ENCODE assay signal across 17 mouse cellular contexts in genomic region chr11:36548139-36548538, GRCm38 (mm10).
DNase-seq lines count a peak whose midpoint lies in the region; ATAC-seq and TF ChIP-seq lines count a peak whose summit lies in the region.
"Had no signal": no experiment of that assay in that cellular context is flagged by ENCODE, and none has a peak within 500 bp of the region (broad histone marks: within the 10 kb centered on the region; RNA-seq: fewer than 3 reads in every experiment).

No protein-coding gene starts in this region.

- H3K27me3 ChIP-seq in hindbrain, embryonic 10.5 days (ENCODE audit: insufficient read depth, poor library complexity, severe bottlenecking) = no peaks in the 10 kb centered on the region
- H3K27me3 ChIP-seq in midbrain, embryonic 13.5 days = no peaks in the 10 kb centered on the region
- H3K27me3 ChIP-seq in embryonic facial prominence, embryonic 10.5 days (replicated peaks; ENCODE audit: low read depth, poor library complexity, severe bottlenecking) = no peaks in the 10 kb centered on the region
- no peaks in the 10 kb centered on the region for H3K27me3 ChIP-seq in kidney, adult 2 months (replicated peaks; ENCODE audit: control insufficient read depth, insufficient read depth, low read length)
- H3K27me3 ChIP-seq: stomach, embryonic 15.5 days had no signal

- no peaks in the 10 kb centered on the region for H3K9me3 ChIP-seq in hindbrain, embryonic 10.5 days
- no peaks in the 10 kb centered on the region for H3K9me3 ChIP-seq in midbrain, embryonic 13.5 days
- no peaks in the 10 kb centered on the region for H3K9me3 ChIP-seq in embryonic facial prominence, embryonic 10.5 days
- H3K9me3 ChIP-seq: stomach, embryonic 15.5 days had no signal

- H3K4me1 ChIP-seq in hindbrain, embryonic 10.5 days (replicated peaks) = peaks cover 45% of the 10 kb centered on the region
- H3K4me1 ChIP-seq in midbrain, embryonic 13.5 days (replicated peaks) = peaks cover 44% of the 10 kb centered on the region
- peaks cover 20% of the 10 kb centered on the region for H3K4me1 ChIP-seq in embryonic facial prominence, embryonic 10.5 days
- 0 out of 2 replicates have a peak, but pooled peaks cover 2% of the 10 kb centered on the region for H3K4me1 ChIP-seq in kidney, adult 2 months (ENCODE audit: control insufficient read depth, insufficient read depth, low read length)
- H3K4me1 ChIP-seq: stomach, embryonic 15.5 days had no signal

- no peak overlapping the region for H3K9ac ChIP-seq in midbrain, embryonic 13.5 days (replicated peaks)
- H3K9ac ChIP-seq: liver, embryonic 14.5 days; stomach, embryonic 15.5 days had no signal

- DNase-seq in heart, adult 11 months = peak; percentile 29
- no peak for DNase-seq in heart, adult 18-20 months
- DNase-seq in R1 (ENCODE audit: low read depth, low spot score) = peak; percentile 86
- no peak for DNase-seq in hindbrain, embryonic 10.5 days (ENCODE audit: low spot score)
- no peak for DNase-seq in embryonic facial prominence, embryonic 10.5 days (ENCODE audit: low spot score)
- no peak for DNase-seq in urinary bladder, adult 18-20 months (ENCODE audit: low spot score in 2 of 2)
- DNase-seq in kidney, adult 2 months = no peak
- DNase-seq: heart, postnatal 10 days; kidney, adult 11 months; kidney, postnatal 36 days; layer of hippocampus, postnatal 36 days; lung, postnatal 14 days; thymus, postnatal 4 days had no signal

- TF ChIP-seq CTCF in kidney, adult 2 months (conservative IDR thresholded peaks at IDR 0.05; ENCODE audit: insufficient read depth, insufficient read length, low read depth, low read length) = no peak

- no peak overlapping the region for H3K4me2 ChIP-seq in midbrain, embryonic 13.5 days (replicated peaks)
- H3K4me2 ChIP-seq: stomach, embryonic 15.5 days had no signal

- TF ChIP-seq POLR2A in kidney, adult 2 months (IDR thresholded peaks at IDR 0.05; ENCODE audit: low read depth, low read length) = no peak

- no peaks in the 10 kb centered on the region for H3K36me3 ChIP-seq in hindbrain, embryonic 10.5 days
- no peaks in the 10 kb centered on the region for H3K36me3 ChIP-seq in midbrain, embryonic 13.5 days
- H3K36me3 ChIP-seq in embryonic facial prominence, embryonic 10.5 days (replicated peaks) = no peaks in the 10 kb centered on the region
- no peaks in the 10 kb centered on the region for H3K36me3 ChIP-seq in kidney, adult 2 months (ENCODE audit: control insufficient read depth, insufficient read depth, low read length)
- H3K36me3 ChIP-seq: G1E; stomach, embryonic 15.5 days had no signal

- H3K27ac ChIP-seq in hindbrain, embryonic 10.5 days = peak overlapping the region; percentile 40
- no peak overlapping the region for H3K27ac ChIP-seq in midbrain, embryonic 13.5 days
- H3K27ac ChIP-seq in embryonic facial prominence, embryonic 10.5 days (replicated peaks) = no peak overlapping the region
- H3K27ac ChIP-seq in kidney, adult 2 months (ENCODE audit: insufficient read depth, low read depth, low read length) = no peak overlapping the region
- H3K27ac ChIP-seq: liver, embryonic 14.5 days; stomach, embryonic 15.5 days had no signal

- 69% methylated on average over 4 of the region's 4 CpGs for WGBS in hindbrain, embryonic 10.5 days
- WGBS in midbrain, embryonic 13.5 days = 58% methylated on average over 4 of the region's 4 CpGs
- 81% methylated on average over 4 of the region's 4 CpGs for WGBS in embryonic facial prominence, embryonic 10.5 days
- WGBS in kidney, adult 2 months = 79% methylated on average over 4 of the region's 4 CpGs

- no peak overlapping the region for H3K4me3 ChIP-seq in hindbrain, embryonic 10.5 days
- H3K4me3 ChIP-seq in midbrain, embryonic 13.5 days (replicated peaks) = no peak overlapping the region
- no peak overlapping the region for H3K4me3 ChIP-seq in embryonic facial prominence, embryonic 10.5 days
- H3K4me3 ChIP-seq in kidney, adult 2 months (ENCODE audit: insufficient read depth, low read depth, low read length) = no peak overlapping the region
- H3K4me3 ChIP-seq: stomach, embryonic 15.5 days had no signal

- peak; percentile 62; the same call in 1 of the 2 replicates for ATAC-seq in midbrain, embryonic 13.5 days

Comparison
In these comparisons a context has a peak if more than half of its experiments do, and no peak if none do; other contexts are left out.
1. DNase-seq: peak in heart, adult 11 months (single experiment) and R1 (single experiment); none in heart, adult 18-20 months (0 of 2), hindbrain, embryonic 10.5 days (single experiment), embryonic facial prominence, embryonic 10.5 days (single experiment), urinary bladder, adult 18-20 months (0 of 2) and kidney, adult 2 months (single experiment).